Comparison of ENCODE assay signal across 9 mouse cellular contexts in the genomic region with DNA sequence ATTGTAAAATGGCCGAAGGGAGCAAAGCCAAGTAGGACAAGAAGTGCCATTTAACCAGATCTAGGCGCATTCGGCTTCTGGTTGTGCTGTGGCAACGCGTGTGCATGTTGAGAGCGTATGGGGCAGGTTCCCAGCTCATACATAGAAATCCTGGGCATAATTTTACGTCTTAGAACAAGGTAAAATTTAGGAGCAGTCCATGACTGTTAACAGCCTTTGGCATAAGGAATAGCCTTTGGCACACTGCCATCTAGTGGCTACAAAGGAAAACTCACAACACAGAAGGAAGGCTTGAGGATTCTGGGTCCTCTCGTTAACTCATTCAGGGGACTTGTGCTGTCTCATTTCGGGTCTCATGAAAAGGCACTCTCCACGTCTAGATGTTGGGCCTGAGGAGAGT. TPM values are rescaled to one million over a fixed set of nuclear protein-coding genes. Genes with fewer than 3 reads are reported as not detected.
DNase-seq lines count a peak whose midpoint lies in the region; ATAC-seq and TF ChIP-seq lines count a peak whose summit lies in the region.
"Had no signal": no experiment of that assay in that cellular context is flagged by ENCODE, and none has a peak within 500 bp of the region (broad histone marks: within the 10 kb centered on the region; RNA-seq: fewer than 3 reads in every experiment).

No protein-coding gene starts in this region.

- no peak for DNase-seq in spleen, adult 2 months (ENCODE audit: low read depth in 1 of 2, low spot score in 2 of 2)
- no peak for DNase-seq in spleen, postnatal 4 days (ENCODE audit: low spot score in 2 of 2)
- peak; percentile 48 to 64 for DNase-seq in adrenal gland, postnatal 36 days
- peak; percentile 59 to 61 for DNase-seq in left cerebral cortex, adult 18-20 months (ENCODE audit: low spot score in 2 of 2)
- DNase-seq in midbrain, postnatal 0 days (ENCODE audit: low spot score): peak; percentile 91
- DNase-seq in yolk sac, embryonic 10.5 days (ENCODE audit: low spot score): peak; percentile 13

- peak; percentile 67 for ATAC-seq in erythroblast, adult 5-6 weeks (replicated peaks; ENCODE audit: low FRiP score, poor library complexity, severe bottlenecking)
- ATAC-seq in hindbrain, embryonic 15.5 days (ENCODE audit: low FRiP score, low read depth): peak; percentile 54; the same call in 1 of the 2 replicates
- peak; percentile 70 for ATAC-seq in midbrain, postnatal 0 days (ENCODE audit: low FRiP score)

- no peak overlapping the region for H3K4me3 ChIP-seq in spleen, adult 2 months (ENCODE audit: extremely low read depth, insufficient read depth, insufficient read length)
- H3K4me3 ChIP-seq in hindbrain, embryonic 15.5 days: no peak overlapping the region
- no peak overlapping the region for H3K4me3 ChIP-seq in midbrain, postnatal 0 days (ENCODE audit: low read depth, low read length)
- H3K4me3 ChIP-seq: myocyte had no signal

- no peaks in the 10 kb centered on the region for H3K27me3 ChIP-seq in spleen, adult 2 months (ENCODE audit: control insufficient read depth, insufficient read depth, low read length)
- H3K27me3 ChIP-seq in hindbrain, embryonic 15.5 days: peaks cover 23% of the 10 kb centered on the region
- peaks cover 13% of the 10 kb centered on the region; the same call in 1 of the 2 replicates for H3K27me3 ChIP-seq in midbrain, postnatal 0 days (ENCODE audit: insufficient read depth, low read length)

- TF ChIP-seq CTCF in spleen, adult 2 months (IDR thresholded peaks at IDR 0.05; ENCODE audit: extremely low read depth, insufficient read depth, insufficient read length, insufficient replicate concordance): peak; percentile 28; the same call in 1 of the 2 replicates
- peak; percentile 94 for TF ChIP-seq CTCF in midbrain, postnatal 0 days (IDR thresholded peaks at IDR 0.05)

- no peak overlapping the region for H3K27ac ChIP-seq in spleen, adult 2 months (ENCODE audit: insufficient read depth, low read length)
- H3K27ac ChIP-seq in hindbrain, embryonic 15.5 days (replicated peaks): no peak overlapping the region
- no peak overlapping the region for H3K27ac ChIP-seq in midbrain, postnatal 0 days (ENCODE audit: low read depth, low read length)

- 26% methylated on average over 10 of the region's 10 CpGs for WGBS in spleen, adult 2 months
- 18% methylated on average over 10 of the region's 10 CpGs for WGBS in hindbrain, embryonic 15.5 days
- 16% methylated on average over 10 of the region's 10 CpGs for WGBS in midbrain, postnatal 0 days

- TF ChIP-seq POLR2A in spleen, adult 2 months (IDR thresholded peaks at IDR 0.05; ENCODE audit: low read depth, low read length): no peak

- no peaks in the 10 kb centered on the region for H3K36me3 ChIP-seq in spleen, adult 2 months (ENCODE audit: control insufficient read depth, insufficient read depth, low read length)
- H3K36me3 ChIP-seq in hindbrain, embryonic 15.5 days: no peaks in the 10 kb centered on the region
- no peaks in the 10 kb centered on the region for H3K36me3 ChIP-seq in midbrain, postnatal 0 days (ENCODE audit: insufficient read depth, low read length)

- H3K9me3 ChIP-seq in hindbrain, embryonic 15.5 days: no peaks in the 10 kb centered on the region
- no peaks in the 10 kb centered on the region for H3K9me3 ChIP-seq in midbrain, postnatal 0 days (ENCODE audit: low read length)

- no peaks in the 10 kb centered on the region for H3K4me1 ChIP-seq in spleen, adult 2 months (ENCODE audit: control insufficient read depth, insufficient read depth, insufficient read length)
- 0 out of 2 replicates have a peak, but pooled peaks cover 5% of the 10 kb centered on the region for H3K4me1 ChIP-seq in hindbrain, embryonic 15.5 days (replicated peaks)
- no peaks in the 10 kb centered on the region for H3K4me1 ChIP-seq in midbrain, postnatal 0 days (ENCODE audit: insufficient read depth, low read length)

- H3K9ac ChIP-seq in hindbrain, embryonic 15.5 days: no peak overlapping the region
- H3K9ac ChIP-seq in midbrain, postnatal 0 days (replicated peaks; ENCODE audit: low read length, poor library complexity, severe bottlenecking): no peak overlapping the region

- peak overlapping the region; percentile 32 for H3K4me2 ChIP-seq in hindbrain, embryonic 15.5 days
- no peak overlapping the region for H3K4me2 ChIP-seq in midbrain, postnatal 0 days (ENCODE audit: low read depth, low read length, poor library complexity, severe bottlenecking)

RNA-seq across cellular contexts. Expression of gene Topaz1, which starts 17.6 kb away (rescaled TPM):
- not detected in 2 replicates for polyA plus RNA-seq in spleen, adult 2 months (2012; rRNA removed)
- not detected for total RNA-seq in adrenal gland, postnatal 36 days (2021)
- 0.21 TPM in 1 of 2 replicates, not detected in the other for total RNA-seq in erythroblast, adult 5-6 weeks (2015; ENCODE audit: low replicate concordance)
- 0.14 TPM in 1 of 2 replicates, not detected in the other for total RNA-seq in erythroblast, adult 5-6 weeks (2017; ENCODE audit: low replicate concordance)
- not detected in 2 replicates for polyA plus RNA-seq in hindbrain, embryonic 15.5 days (2015; fragmentation: Nextera tagmentation; extraction: Ambion mirVana)
- not detected for total RNA-seq in left cerebral cortex, adult 18-20 months (2021)
- total RNA-seq in midbrain, postnatal 0 days (2014; rRNA removed): not detected in 2 replicates
- polyA plus RNA-seq in midbrain, postnatal 0 days (2015; fragmentation: Nextera tagmentation; extraction: Ambion mirVana): not detected in 2 replicates
- polyA plus RNA-seq: myocyte had no signal

Comparison
In these comparisons a context has a peak if more than half of its experiments do, and no peak if none do; other contexts are left out.
1. DNase-seq: peak in adrenal gland, postnatal 36 days (2 of 2), left cerebral cortex, adult 18-20 months (2 of 2), midbrain, postnatal 0 days (single experiment) and yolk sac, embryonic 10.5 days (single experiment); none in spleen, adult 2 months (0 of 2) and spleen, postnatal 4 days (0 of 2).
2. Peak in every context shown above with its lines, with median percentiles within 50 percentile points of each other: ATAC-seq.